Mouse (Mus musculus) spleen, adult 2 months (tissue): Measurements from ENCODE around the gene Tbck. TPM values are rescaled to one million over a fixed set of nuclear protein-coding genes. Genes with fewer than 3 reads are reported as not detected.

ENCODE experiments used
- DNase-seq, 2 experiments: peaks; one replicate each; pipeline versions ENCODE4 v3.0.0 to v3.0.0-alpha.2; 2012 to 2021; ENCODE audit warnings: low spot score in 2 of 2, low read depth in 1 of 2
- H3K27ac ChIP-seq: fragments of 200-500 bp; 2 replicates; pipeline ENCODE4 v1.5.1; 2012; ENCODE audit warnings: low read length, inconsistent platforms; ENCODE audit not compliant: insufficient read depth
- H3K27me3 ChIP-seq: fragments of 200-500 bp; 2 replicates; pipeline ENCODE4 v1.6.1; 2012; ENCODE audit warnings: mild to moderate bottlenecking, moderate library complexity, low read length, inconsistent platforms; ENCODE audit not compliant: control insufficient read depth, insufficient read depth
- H3K36me3 ChIP-seq: fragments of 200-500 bp; 2 replicates; pipeline ENCODE4 v1.6.1; 2012; ENCODE audit warnings: mild to moderate bottlenecking, low read length, inconsistent platforms; ENCODE audit not compliant: control insufficient read depth, insufficient read depth
- H3K4me1 ChIP-seq: fragments of 200-500 bp; 2 replicates; pipeline ENCODE4 v1.6.1; 2011; ENCODE audit warnings: inconsistent platforms; ENCODE audit not compliant: control insufficient read depth, insufficient read depth, insufficient read length
- H3K4me3 ChIP-seq: fragments of 200-500 bp; 2 replicates; pipeline ENCODE4 v1.5.1; 2011; ENCODE audit warnings: mild to moderate bottlenecking, inconsistent platforms; ENCODE audit not compliant: insufficient read depth, insufficient read length; ENCODE audit errors: extremely low read depth
- CTCF ChIP-seq: fragments of 200-500 bp; IDR thresholded peaks from 2 replicates; pipeline ENCODE4 v1.5.1; 2011; ENCODE audit warnings: mild to moderate bottlenecking, inconsistent platforms; ENCODE audit not compliant: insufficient read depth, insufficient read length, insufficient replicate concordance; ENCODE audit errors: extremely low read depth
- POLR2A ChIP-seq: fragments of 200-500 bp; IDR thresholded peaks from 2 replicates; pipeline ENCODE4 v1.6.1; 2011; ENCODE audit warnings: low read depth, low read length, inconsistent platforms
- WGBS: fragments of 180-500 bp; shearing (Covaris S2); methylation state at CpG from one replicate; pipeline ENCODE4 v1.1.7; 2018; 5-methylcytosine and 5-hydroxymethylcytosine counted together
- polyA plus RNA-seq: library from polyadenylated mRNA; depleted of rRNA; stranded (reverse); fragments of >200 nt; gene quantifications from 2 replicates; pipeline ENCODE4 v1.2.3, GENCODE M21; 2012

Tbck gene
- polyA plus RNA-seq, 1 experiment = 2.8 TPM

DNA sequence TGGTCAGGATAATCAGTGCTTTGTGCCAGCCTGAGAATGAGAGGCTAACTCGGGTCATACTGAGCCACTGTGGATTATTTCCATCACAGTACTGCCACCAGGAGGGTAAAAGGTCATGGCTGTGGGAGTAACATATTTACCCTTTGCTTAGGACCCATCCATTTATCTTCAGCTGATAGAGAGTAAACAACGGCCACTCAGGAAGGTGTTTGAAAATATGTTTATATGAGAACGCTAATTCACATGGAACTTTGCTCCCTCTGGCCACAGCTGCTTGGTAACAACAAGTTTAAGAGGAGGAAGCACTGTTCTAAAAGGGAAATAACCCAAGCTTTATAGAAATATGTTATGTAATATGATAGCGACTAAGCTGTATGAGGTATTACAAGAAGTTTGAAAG is 68.8 kb downstream of the Tbck start:
- TF ChIP-seq POLR2A = no peak
- TF ChIP-seq CTCF = no peak
- H3K27ac ChIP-seq = 0 out of 2 replicates have a peak overlapping the region, but pooled peaks have one; percentile 4
- peaks cover 4% of the 10 kb centered on the region for H3K4me1 ChIP-seq
- no peaks in the 10 kb centered on the region for H3K27me3 ChIP-seq
- WGBS = 76% methylated on average over 4 of the region's 4 CpGs
- H3K36me3 ChIP-seq = peaks cover 10% of the 10 kb centered on the region
- DNase-seq = no peak
- H3K4me3 ChIP-seq = no peak overlapping the region

DNA sequence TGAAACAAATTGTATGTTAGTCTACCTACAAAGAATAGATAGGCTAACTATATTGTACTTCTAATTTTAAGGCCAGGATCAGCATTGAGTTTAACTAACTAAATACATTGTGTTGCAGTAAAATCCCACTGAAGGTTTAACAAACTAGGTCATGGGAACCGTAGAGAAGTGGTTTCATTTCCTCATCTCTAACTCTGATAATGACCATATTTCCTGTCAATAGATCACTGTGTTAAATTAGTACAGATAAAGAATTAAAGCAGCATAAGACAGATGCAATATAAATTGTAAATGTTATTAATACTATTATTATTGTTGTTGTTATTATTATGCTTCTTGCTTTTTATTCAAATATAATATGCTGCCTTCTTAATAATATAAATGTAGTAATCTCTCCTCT is 72.3 kb downstream of the Tbck start:
- WGBS = 14% methylated on average over 1 of the region's 1 CpGs
- Histone ChIP-seq H3K27ac (no peak overlapping the region), H3K4me1 (peaks cover 4% of the 10 kb centered on the region)

DNA sequence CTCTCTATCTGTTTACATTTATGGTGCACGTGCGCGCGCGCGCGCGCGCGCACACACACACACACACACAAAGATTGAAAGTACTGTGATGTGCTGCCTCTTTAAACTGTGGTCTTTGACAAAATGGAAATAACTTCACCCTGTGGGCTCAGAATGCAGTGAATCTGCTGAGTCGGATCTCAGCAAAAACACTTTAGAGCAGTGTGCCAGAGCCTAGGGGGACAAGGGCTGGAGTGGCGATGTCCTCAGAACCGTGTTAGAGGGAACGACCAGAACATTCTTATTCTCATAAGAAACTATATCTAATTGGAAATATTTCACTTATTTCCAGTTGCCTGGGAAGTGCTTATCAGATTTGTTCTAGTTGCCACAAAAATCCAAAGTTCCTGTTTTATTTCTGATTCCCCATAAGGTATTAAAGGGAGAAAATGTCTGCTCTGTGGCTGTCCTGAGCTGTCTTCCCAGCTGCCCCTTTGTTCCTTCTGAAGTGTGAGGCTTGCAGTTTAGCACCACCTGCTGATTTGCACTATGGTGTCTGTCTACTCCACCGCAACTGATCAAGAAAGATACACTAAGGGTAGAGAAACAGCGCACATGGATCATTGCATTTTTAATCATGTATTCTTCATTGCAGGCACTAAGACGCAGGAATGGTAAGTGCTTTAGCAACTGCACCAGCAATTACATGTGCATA is 82.2 kb downstream of the Tbck start:
- Histone ChIP-seq H3K4me1 (no peaks in the 10 kb centered on the region), H3K4me3 (no peak overlapping the region), H3K27ac (no peak overlapping the region), H3K27me3 (no peaks in the 10 kb centered on the region), H3K36me3 (peaks cover 5% of the 10 kb centered on the region; the same call in 1 of the 2 replicates)
- no peak for DNase-seq
- TF ChIP-seq POLR2A (no peak), CTCF (no peak)
- 97% methylated on average over 17 of the region's 17 CpGs for WGBS

More for the DNA sequence above, 72.3 kb downstream of the Tbck start:
- peak in 1 of 2 experiments; percentile 5 for DNase-seq
- Histone ChIP-seq H3K27me3 (no peaks in the 10 kb centered on the region), H3K4me3 (no peak overlapping the region), H3K36me3 (peaks cover 10% of the 10 kb centered on the region)
- TF ChIP-seq POLR2A (no peak), CTCF (no peak)

DNA sequence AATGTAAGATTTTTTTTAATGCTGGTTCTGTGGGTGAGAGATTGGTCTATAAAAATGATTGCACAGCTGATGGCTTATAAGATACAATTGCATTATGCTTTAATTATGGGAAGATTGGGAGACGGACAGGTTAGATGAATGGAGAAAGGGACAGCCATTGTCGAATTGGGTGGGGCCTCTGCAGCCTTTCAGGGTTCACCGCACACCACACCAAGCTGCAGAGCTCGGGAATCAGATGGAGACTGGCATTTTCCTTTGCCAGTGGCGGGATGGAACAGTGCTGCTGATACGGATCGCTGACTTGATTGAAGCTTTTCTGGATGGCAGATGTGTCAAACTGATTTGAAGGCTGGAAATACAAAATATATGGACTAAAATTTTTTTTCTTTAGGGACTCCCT is 88.1 kb downstream of the Tbck start:
- Histone ChIP-seq H3K4me1 (no peaks in the 10 kb centered on the region), H3K27ac (no peak overlapping the region), H3K4me3 (no peak overlapping the region), H3K36me3 (no peaks in the 10 kb centered on the region; the same call in 1 of the 2 replicates), H3K27me3 (no peaks in the 10 kb centered on the region)
- 93% methylated on average over 7 of the region's 7 CpGs for WGBS
- TF ChIP-seq POLR2A (no peak), CTCF (no peak)
- DNase-seq = no peak

DNA sequence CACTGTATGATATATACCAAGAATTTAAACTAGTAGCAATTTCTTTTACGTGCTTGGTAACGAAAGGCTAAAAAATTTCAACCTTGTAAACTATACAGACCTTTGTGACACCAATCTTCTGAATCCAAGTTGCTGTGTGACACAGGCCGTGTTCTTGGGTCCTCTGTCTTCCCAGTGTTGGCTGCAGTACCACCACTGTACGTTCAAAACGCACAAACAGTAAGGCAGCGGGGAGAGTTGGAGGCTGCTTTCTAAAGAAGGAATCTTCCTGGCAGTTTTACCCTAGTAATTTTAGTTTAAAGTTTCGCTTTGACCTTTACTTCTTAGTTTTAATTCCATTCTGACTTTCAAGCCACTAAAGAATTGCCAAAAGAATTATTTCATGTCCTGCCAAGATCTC is 92.7 kb downstream of the Tbck start:
- no peak overlapping the region for H3K4me3 ChIP-seq
- H3K27me3 ChIP-seq = no peaks in the 10 kb centered on the region
- no peaks in the 10 kb centered on the region; the same call in 1 of the 2 replicates for H3K36me3 ChIP-seq
- TF ChIP-seq CTCF = no peak
- no peak for TF ChIP-seq POLR2A
- no peak overlapping the region for H3K27ac ChIP-seq
- 92% methylated on average over 7 of the region's 7 CpGs for WGBS
- no peaks in the 10 kb centered on the region for H3K4me1 ChIP-seq
- no peak for DNase-seq

DNA sequence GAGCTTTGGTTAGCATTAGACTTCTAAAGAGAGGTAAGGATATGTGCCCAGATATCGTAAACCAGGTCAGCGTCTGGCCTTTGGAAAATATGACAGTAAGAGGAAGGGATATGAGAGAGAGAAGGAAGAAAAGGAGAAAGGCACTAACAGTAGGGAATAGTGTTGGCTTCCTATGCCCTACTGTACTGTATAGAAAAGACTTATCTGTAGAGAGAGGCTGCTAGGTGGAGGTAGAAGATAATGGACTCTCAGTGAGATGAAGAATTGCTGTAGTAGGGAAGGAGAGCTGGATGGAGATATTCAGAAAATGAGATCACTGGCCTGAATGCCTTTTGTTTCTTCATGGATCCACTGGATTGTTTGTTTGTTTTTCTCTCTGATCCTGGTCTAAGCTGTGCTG is 97.2 kb downstream of the Tbck start:
- Histone ChIP-seq H3K4me3 (no peak overlapping the region), H3K36me3 (no peaks in the 10 kb centered on the region; the same call in 1 of the 2 replicates), H3K4me1 (no peaks in the 10 kb centered on the region), H3K27me3 (no peaks in the 10 kb centered on the region), H3K27ac (no peak overlapping the region)
- no peak for DNase-seq
- TF ChIP-seq CTCF (no peak), POLR2A (no peak)
- 97% methylated on average over 2 of the region's 2 CpGs for WGBS

DNA sequence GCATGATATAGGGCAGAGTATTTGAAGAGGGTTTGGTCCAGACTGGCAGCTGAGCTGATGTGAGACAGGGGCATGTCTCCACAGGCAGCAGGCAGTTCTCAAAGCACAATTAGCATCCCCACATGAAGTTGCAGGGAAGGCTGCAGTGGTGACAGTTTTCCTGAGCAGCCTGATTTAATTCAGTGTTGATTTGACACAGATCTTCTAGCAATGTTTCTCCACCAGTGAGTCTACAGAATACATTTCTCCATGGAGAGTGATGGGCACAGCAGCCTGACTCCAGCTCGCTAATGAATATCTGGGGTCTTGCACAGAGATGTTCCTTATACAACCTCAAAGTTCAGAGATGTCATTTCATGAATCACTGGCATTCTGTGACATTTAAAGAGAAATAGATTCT is 99.1 kb downstream of the Tbck start:
- WGBS = 96% methylated on average over 1 of the region's 1 CpGs
- no peak for DNase-seq
- no peaks in the 10 kb centered on the region for H3K27me3 ChIP-seq
- H3K36me3 ChIP-seq = no peaks in the 10 kb centered on the region; the same call in 1 of the 2 replicates
- no peak overlapping the region for H3K4me3 ChIP-seq
- no peak overlapping the region for H3K27ac ChIP-seq
- H3K4me1 ChIP-seq = no peaks in the 10 kb centered on the region
- TF ChIP-seq CTCF (no peak), POLR2A (no peak)
